Mouse (Mus musculus): Measurements from ENCODE around the gene Abat. TPM values are rescaled to one million over a fixed set of nuclear protein-coding genes. Genes with fewer than 3 reads are reported as not detected.

The Abat gene
- polyA plus RNA-seq, 1 experiment from 2014 or later: 16.2 TPM

- WGBS: 48% methylated on average over 2 of the region's 2 CpGs
- H3K9me3 ChIP-seq (ENCODE audit: control insufficient read depth, low read depth, low read length): no peaks in the 10 kb centered on the region
- no peak overlapping the region for H3K27ac ChIP-seq (ENCODE audit: low read length)
- no peaks in the 10 kb centered on the region for H3K27me3 ChIP-seq (ENCODE audit: control insufficient read depth, insufficient read depth, low read length)
- H3K4me1 ChIP-seq (ENCODE audit: control insufficient read depth, insufficient read depth, low read length): no peaks in the 10 kb centered on the region
- ATAC-seq (ENCODE audit: insufficient number of reproducible peaks, insufficient read depth, low FRiP score, low read depth): no peak
- no peak overlapping the region for H3K4me3 ChIP-seq (ENCODE audit: low read depth, low read length)
- H3K36me3 ChIP-seq (ENCODE audit: control insufficient read depth, insufficient read depth, low read length): no peaks in the 10 kb centered on the region
- H3K9ac ChIP-seq (replicated peaks; ENCODE audit: low read depth, low read length): no peak overlapping the region
- no peak overlapping the region for H3K4me2 ChIP-seq (replicated peaks; ENCODE audit: low read depth, low read length)
These were observed 16.3 kb upstream of the Abat start for GRCm38 (mm10) chr16:8496967-8497366.

- WGBS: 38% methylated on average over 2 of the region's 2 CpGs
- no peak overlapping the region for H3K4me3 ChIP-seq (ENCODE audit: low read depth, low read length)
- H3K9me3 ChIP-seq (ENCODE audit: control insufficient read depth, low read depth, low read length): no peaks in the 10 kb centered on the region
- no peaks in the 10 kb centered on the region for H3K36me3 ChIP-seq (ENCODE audit: control insufficient read depth, insufficient read depth, low read length)
- no peaks in the 10 kb centered on the region for H3K27me3 ChIP-seq (ENCODE audit: control insufficient read depth, insufficient read depth, low read length)
- no peaks in the 10 kb centered on the region for H3K4me1 ChIP-seq (ENCODE audit: control insufficient read depth, insufficient read depth, low read length)
- H3K9ac ChIP-seq (replicated peaks; ENCODE audit: low read depth, low read length): no peak overlapping the region
- no peak overlapping the region for H3K27ac ChIP-seq (ENCODE audit: low read length)
- ATAC-seq (ENCODE audit: insufficient number of reproducible peaks, insufficient read depth, low FRiP score, low read depth): no peak
- H3K4me2 ChIP-seq (replicated peaks; ENCODE audit: low read depth, low read length): no peak overlapping the region
These were observed 9.0 kb upstream of the Abat start for GRCm38 (mm10) chr16:8504271-8504670.

GRCm38 (mm10) chr16:8509894-8510293 is 3.3 kb upstream of the Abat start:
- H3K9me3 ChIP-seq (ENCODE audit: control insufficient read depth, low read depth, low read length): no peaks in the 10 kb centered on the region
- WGBS: 69% methylated on average over 5 of the region's 5 CpGs
- no peak overlapping the region for H3K27ac ChIP-seq (ENCODE audit: low read length)
- no peak overlapping the region for H3K4me2 ChIP-seq (replicated peaks; ENCODE audit: low read depth, low read length)
- H3K27me3 ChIP-seq (ENCODE audit: control insufficient read depth, insufficient read depth, low read length): no peaks in the 10 kb centered on the region
- peaks cover 9% of the 10 kb centered on the region for H3K4me1 ChIP-seq (ENCODE audit: control insufficient read depth, insufficient read depth, low read length)
- H3K36me3 ChIP-seq (ENCODE audit: control insufficient read depth, insufficient read depth, low read length): no peaks in the 10 kb centered on the region
- no peak overlapping the region for H3K4me3 ChIP-seq (ENCODE audit: low read depth, low read length)
- no peak overlapping the region for H3K9ac ChIP-seq (replicated peaks; ENCODE audit: low read depth, low read length)
- no peak for ATAC-seq (ENCODE audit: insufficient number of reproducible peaks, insufficient read depth, low FRiP score, low read depth)

- H3K27ac ChIP-seq (ENCODE audit: low read length): no peak overlapping the region
- no peaks in the 10 kb centered on the region for H3K36me3 ChIP-seq (ENCODE audit: control insufficient read depth, insufficient read depth, low read length)
- peak overlapping the region; percentile 83 for H3K4me2 ChIP-seq (replicated peaks; ENCODE audit: low read depth, low read length)
- no peaks in the 10 kb centered on the region for H3K27me3 ChIP-seq (ENCODE audit: control insufficient read depth, insufficient read depth, low read length)
- H3K4me1 ChIP-seq (ENCODE audit: control insufficient read depth, insufficient read depth, low read length): peaks cover 9% of the 10 kb centered on the region
- WGBS: under 1% methylated on average over 5 of the region's 5 CpGs
- H3K9ac ChIP-seq (replicated peaks; ENCODE audit: low read depth, low read length): no peak overlapping the region
- ATAC-seq (ENCODE audit: insufficient number of reproducible peaks, insufficient read depth, low FRiP score, low read depth): 0 out of 2 replicates have a peak, but pooled peaks have one; percentile 12
- no peaks in the 10 kb centered on the region for H3K9me3 ChIP-seq (ENCODE audit: control insufficient read depth, low read depth, low read length)
- peak overlapping the region; percentile 55; the same call in 1 of the 2 replicates for H3K4me3 ChIP-seq (ENCODE audit: low read depth, low read length)
These were observed 399 bp upstream of the Abat start for GRCm38 (mm10) chr16:8512830-8513229.

GRCm38 (mm10) chr16:8514180-8514579 is 951 bp downstream of the Abat start:
- no peak for ATAC-seq (ENCODE audit: insufficient number of reproducible peaks, insufficient read depth, low FRiP score, low read depth)
- no peak overlapping the region for H3K9ac ChIP-seq (replicated peaks; ENCODE audit: low read depth, low read length)
- peak overlapping the region; percentile 83 for H3K4me2 ChIP-seq (replicated peaks; ENCODE audit: low read depth, low read length)
- H3K4me3 ChIP-seq (ENCODE audit: low read depth, low read length): peak overlapping the region; percentile 55
- H3K9me3 ChIP-seq (ENCODE audit: control insufficient read depth, low read depth, low read length): no peaks in the 10 kb centered on the region
- WGBS: 25% methylated on average over 4 of the region's 4 CpGs
- no peak overlapping the region for H3K27ac ChIP-seq (ENCODE audit: low read length)
- H3K36me3 ChIP-seq (ENCODE audit: control insufficient read depth, insufficient read depth, low read length): no peaks in the 10 kb centered on the region
- peaks cover 9% of the 10 kb centered on the region for H3K4me1 ChIP-seq (ENCODE audit: control insufficient read depth, insufficient read depth, low read length)
- no peaks in the 10 kb centered on the region for H3K27me3 ChIP-seq (ENCODE audit: control insufficient read depth, insufficient read depth, low read length)

- WGBS: 69% methylated on average over 5 of the region's 5 CpGs
- ATAC-seq (ENCODE audit: insufficient number of reproducible peaks, insufficient read depth, low FRiP score, low read depth): no peak
- Histone ChIP-seq H3K36me3 (ENCODE audit: control insufficient read depth, insufficient read depth, low read length) (no peaks in the 10 kb centered on the region), H3K27ac (ENCODE audit: low read length) (no peak overlapping the region), H3K4me1 (ENCODE audit: control insufficient read depth, insufficient read depth, low read length) (peaks cover 15% of the 10 kb centered on the region; the same call in 1 of the 2 replicates), H3K27me3 (ENCODE audit: control insufficient read depth, insufficient read depth, low read length) (no peaks in the 10 kb centered on the region), H3K4me2 (replicated peaks; ENCODE audit: low read depth, low read length) (no peak overlapping the region), H3K4me3 (ENCODE audit: low read depth, low read length) (no peak overlapping the region), H3K9ac (replicated peaks; ENCODE audit: low read depth, low read length) (no peak overlapping the region), H3K9me3 (ENCODE audit: control insufficient read depth, low read depth, low read length) (no peaks in the 10 kb centered on the region)
These were observed 7.3 kb downstream of the Abat start for GRCm38 (mm10) chr16:8520525-8520924.

- no peak overlapping the region for H3K4me2 ChIP-seq (replicated peaks; ENCODE audit: low read depth, low read length)
- no peaks in the 10 kb centered on the region for H3K36me3 ChIP-seq (ENCODE audit: control insufficient read depth, insufficient read depth, low read length)
- no peak overlapping the region for H3K9ac ChIP-seq (replicated peaks; ENCODE audit: low read depth, low read length)
- no peaks in the 10 kb centered on the region for H3K9me3 ChIP-seq (ENCODE audit: control insufficient read depth, low read depth, low read length)
- WGBS: 68% methylated on average over 4 of the region's 4 CpGs
- H3K4me3 ChIP-seq (ENCODE audit: low read depth, low read length): no peak overlapping the region
- H3K4me1 ChIP-seq (ENCODE audit: control insufficient read depth, insufficient read depth, low read length): peaks cover 15% of the 10 kb centered on the region; the same call in 1 of the 2 replicates
- ATAC-seq (ENCODE audit: insufficient number of reproducible peaks, insufficient read depth, low FRiP score, low read depth): no peak
- H3K27me3 ChIP-seq (ENCODE audit: control insufficient read depth, insufficient read depth, low read length): no peaks in the 10 kb centered on the region
- no peak overlapping the region for H3K27ac ChIP-seq (ENCODE audit: low read length)
These were observed 8.1 kb downstream of the Abat start for GRCm38 (mm10) chr16:8521322-8521721.

- H3K4me2 ChIP-seq (replicated peaks; ENCODE audit: low read depth, low read length): no peak overlapping the region
- peaks cover 15% of the 10 kb centered on the region; the same call in 1 of the 2 replicates for H3K4me1 ChIP-seq (ENCODE audit: control insufficient read depth, insufficient read depth, low read length)
- 32% methylated on average over 11 of the region's 11 CpGs for WGBS
- H3K36me3 ChIP-seq (ENCODE audit: control insufficient read depth, insufficient read depth, low read length): no peaks in the 10 kb centered on the region
- no peaks in the 10 kb centered on the region for H3K9me3 ChIP-seq (ENCODE audit: control insufficient read depth, low read depth, low read length)
- peak; percentile 73 for ATAC-seq (ENCODE audit: insufficient number of reproducible peaks, insufficient read depth, low FRiP score, low read depth)
- H3K9ac ChIP-seq (replicated peaks; ENCODE audit: low read depth, low read length): no peak overlapping the region
- H3K27me3 ChIP-seq (ENCODE audit: control insufficient read depth, insufficient read depth, low read length): no peaks in the 10 kb centered on the region
- peak overlapping the region; percentile 39; the same call in 1 of the 2 replicates for H3K27ac ChIP-seq (ENCODE audit: low read length)
- H3K4me3 ChIP-seq (ENCODE audit: low read depth, low read length): no peak overlapping the region
These were observed 10.4 kb downstream of the Abat start for GRCm38 (mm10) chr16:8523480-8524144.

All from stomach, embryonic 14.5 days (tissue).